Mouse (Mus musculus): ENCODE data around the gene Slain2. TPM values are rescaled to one million over a fixed set of nuclear protein-coding genes. Genes with fewer than 3 reads are reported as not detected.
"Not testable (repeated sequence)": the region's sequence is repeated elsewhere in the genome, so short reads cannot be mapped to it uniquely, and the experiment has no call there.

The Slain2 gene
- polyA plus RNA-seq, 1 experiment = 48.4 TPM

GRCm38 (mm10) chr5:72933026-72933675 is 19.0 kb downstream of the Slain2 start:
- Histone ChIP-seq H3K9ac (ENCODE audit: low read depth, poor library complexity, severe bottlenecking) (no peak overlapping the region), H3K27me3 (ENCODE audit: control insufficient read depth, insufficient read depth, low read length, poor library complexity, severe bottlenecking) (no peaks in the 10 kb centered on the region), H3K4me3 (ENCODE audit: low read depth, low read length) (peak overlapping the region; percentile 3; the same call in 1 of the 2 replicates), H3K27ac (ENCODE audit: insufficient read depth, low read length) (no peak overlapping the region), H3K36me3 (ENCODE audit: control insufficient read depth, insufficient read depth, low read length, poor library complexity, severe bottlenecking) (no peaks in the 10 kb centered on the region), H3K4me1 (ENCODE audit: control insufficient read depth, insufficient read depth, low read length) (no peaks in the 10 kb centered on the region), H3K9me3 (replicated peaks; ENCODE audit: control insufficient read depth, insufficient read depth, low read length, poor library complexity, severe bottlenecking) (no peaks in the 10 kb centered on the region)
- TF ChIP-seq EP300 (IDR thresholded peaks at IDR 0.05; ENCODE audit: insufficient read depth, low read depth, low read length) (no peak), CTCF (IDR thresholded peaks at IDR 0.05; ENCODE audit: low read depth, low read length) (no peak), POLR2A (IDR thresholded peaks at IDR 0.05; ENCODE audit: insufficient read depth, low read length) (no peak)

DNA sequence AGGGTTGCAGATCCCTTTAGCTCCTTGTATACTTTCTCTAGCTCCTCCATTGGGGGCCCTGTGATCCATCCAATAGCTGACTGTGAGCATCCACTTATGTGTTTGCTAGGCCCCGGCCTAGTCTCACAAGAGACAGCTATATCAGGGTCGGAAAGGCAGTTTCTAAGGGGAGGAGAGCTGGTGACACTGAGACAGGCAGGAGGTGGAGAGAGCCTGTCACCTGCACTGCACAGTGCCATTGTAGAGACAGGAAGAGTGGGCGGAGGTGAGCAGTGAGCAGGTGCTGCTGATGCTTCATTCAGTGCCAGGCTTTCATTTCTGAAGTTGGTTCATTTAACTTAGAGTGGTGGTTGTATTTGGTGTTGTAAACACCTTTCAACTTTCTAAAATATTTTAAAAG is 24.3 kb downstream of the Slain2 start:
- H3K36me3 ChIP-seq (ENCODE audit: control insufficient read depth, insufficient read depth, low read length, poor library complexity, severe bottlenecking); H3K9ac ChIP-seq (ENCODE audit: low read depth, poor library complexity, severe bottlenecking); H3K9me3 ChIP-seq (replicated peaks; ENCODE audit: control insufficient read depth, insufficient read depth, low read length, poor library complexity, severe bottlenecking); H3K27ac ChIP-seq (ENCODE audit: insufficient read depth, low read length); H3K27me3 ChIP-seq (ENCODE audit: control insufficient read depth, insufficient read depth, low read length, poor library complexity, severe bottlenecking); H3K4me3 ChIP-seq (ENCODE audit: low read depth, low read length); H3K4me1 ChIP-seq (ENCODE audit: control insufficient read depth, insufficient read depth, low read length): not testable (repeated sequence)

DNA sequence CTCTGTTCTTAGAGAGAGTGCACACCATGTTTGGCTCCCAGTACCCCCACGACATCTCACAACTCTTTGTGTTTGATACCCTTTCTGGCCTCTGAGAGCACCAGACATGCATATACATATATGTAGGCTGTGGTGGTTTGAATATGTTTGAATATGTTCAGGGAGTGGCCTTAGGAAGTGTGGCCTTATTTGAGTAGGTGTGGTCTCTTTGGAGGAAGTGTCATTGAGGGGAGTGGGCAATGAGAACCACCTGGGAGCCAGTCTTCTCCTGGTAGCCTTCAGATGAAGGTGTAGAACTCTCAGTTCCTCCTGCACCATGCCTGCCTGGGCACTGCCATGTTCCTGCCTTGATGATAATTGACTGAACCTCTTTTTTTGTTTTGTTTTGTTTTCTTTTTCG is 25.2 kb downstream of the Slain2 start:
- Histone ChIP-seq H3K27me3 (ENCODE audit: control insufficient read depth, insufficient read depth, low read length, poor library complexity, severe bottlenecking) (no peaks in the 10 kb centered on the region), H3K4me1 (ENCODE audit: control insufficient read depth, insufficient read depth, low read length) (no peaks in the 10 kb centered on the region), H3K4me3 (ENCODE audit: low read depth, low read length) (no peak overlapping the region), H3K9me3 (replicated peaks; ENCODE audit: control insufficient read depth, insufficient read depth, low read length, poor library complexity, severe bottlenecking) (no peaks in the 10 kb centered on the region), H3K9ac (ENCODE audit: low read depth, poor library complexity, severe bottlenecking) (no peak overlapping the region), H3K27ac (ENCODE audit: insufficient read depth, low read length) (no peak overlapping the region), H3K36me3 (ENCODE audit: control insufficient read depth, insufficient read depth, low read length, poor library complexity, severe bottlenecking) (no peaks in the 10 kb centered on the region)
- TF ChIP-seq EP300 (IDR thresholded peaks at IDR 0.05; ENCODE audit: insufficient read depth, low read depth, low read length) (no peak), POLR2A (IDR thresholded peaks at IDR 0.05; ENCODE audit: insufficient read depth, low read length) (no peak), CTCF (IDR thresholded peaks at IDR 0.05; ENCODE audit: low read depth, low read length) (no peak)

DNA sequence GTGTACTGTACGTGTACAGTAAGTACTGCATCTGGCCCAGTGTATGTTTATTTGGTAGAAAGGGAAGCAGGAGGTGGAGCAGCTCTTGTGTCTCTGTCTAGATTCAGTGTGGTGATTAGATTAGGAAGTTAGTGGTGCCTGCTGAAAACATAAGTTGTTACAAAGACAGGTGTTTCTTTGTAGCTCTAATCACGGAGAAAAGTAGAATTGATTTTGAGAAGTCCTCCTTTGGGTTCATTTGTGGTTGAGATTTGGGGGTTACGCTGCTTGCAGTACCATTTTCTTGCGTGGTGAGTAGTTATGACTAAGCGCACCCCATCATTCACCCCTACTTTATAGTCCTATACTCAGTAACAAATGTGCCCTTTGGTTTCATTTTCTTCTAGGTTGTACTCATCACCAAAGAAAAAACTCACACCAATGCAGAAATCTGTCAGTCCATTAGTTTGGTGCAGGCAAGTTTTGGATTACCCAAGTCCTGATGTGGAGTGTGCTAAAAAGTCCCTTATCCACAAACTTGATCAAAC is 26.9 kb downstream of the Slain2 start:
- Histone ChIP-seq H3K36me3 (ENCODE audit: control insufficient read depth, insufficient read depth, low read length, poor library complexity, severe bottlenecking) (no peaks in the 10 kb centered on the region), H3K27me3 (ENCODE audit: control insufficient read depth, insufficient read depth, low read length, poor library complexity, severe bottlenecking) (no peaks in the 10 kb centered on the region), H3K27ac (ENCODE audit: insufficient read depth, low read length) (no peak overlapping the region), H3K9me3 (replicated peaks; ENCODE audit: control insufficient read depth, insufficient read depth, low read length, poor library complexity, severe bottlenecking) (no peaks in the 10 kb centered on the region), H3K4me1 (ENCODE audit: control insufficient read depth, insufficient read depth, low read length) (no peaks in the 10 kb centered on the region), H3K9ac (ENCODE audit: low read depth, poor library complexity, severe bottlenecking) (no peak overlapping the region), H3K4me3 (ENCODE audit: low read depth, low read length) (no peak overlapping the region)
- TF ChIP-seq EP300 (IDR thresholded peaks at IDR 0.05; ENCODE audit: insufficient read depth, low read depth, low read length) (no peak), CTCF (IDR thresholded peaks at IDR 0.05; ENCODE audit: low read depth, low read length) (no peak), POLR2A (IDR thresholded peaks at IDR 0.05; ENCODE audit: insufficient read depth, low read length) (no peak)

DNA sequence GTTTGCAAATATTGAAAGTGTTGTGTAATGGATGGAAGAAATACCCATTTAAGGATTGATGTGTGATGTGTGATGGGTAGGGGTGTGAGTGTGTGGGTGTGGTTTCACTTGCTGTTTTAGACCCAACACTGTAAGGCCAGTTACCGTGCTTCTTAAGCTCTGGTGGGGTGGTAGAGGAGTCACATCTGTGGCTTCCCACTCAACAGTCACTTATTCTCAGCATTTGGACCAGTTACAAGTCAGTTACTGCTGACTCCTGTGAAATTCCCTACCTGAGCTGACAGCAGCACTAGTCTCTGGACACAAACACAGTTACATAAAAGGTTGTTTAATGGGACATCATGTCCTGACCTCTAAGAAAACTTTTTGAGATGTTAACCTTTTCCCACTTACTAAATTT is 34.0 kb downstream of the Slain2 start:
- H3K4me3 ChIP-seq (ENCODE audit: low read depth, low read length) = no peak overlapping the region
- H3K9me3 ChIP-seq (replicated peaks; ENCODE audit: control insufficient read depth, insufficient read depth, low read length, poor library complexity, severe bottlenecking) = no peaks in the 10 kb centered on the region
- H3K4me1 ChIP-seq (ENCODE audit: control insufficient read depth, insufficient read depth, low read length) = no peaks in the 10 kb centered on the region
- H3K9ac ChIP-seq (ENCODE audit: low read depth, poor library complexity, severe bottlenecking) = no peak overlapping the region
- H3K27me3 ChIP-seq (ENCODE audit: control insufficient read depth, insufficient read depth, low read length, poor library complexity, severe bottlenecking) = no peaks in the 10 kb centered on the region
- TF ChIP-seq EP300 (IDR thresholded peaks at IDR 0.05; ENCODE audit: insufficient read depth, low read depth, low read length) = no peak
- TF ChIP-seq POLR2A (IDR thresholded peaks at IDR 0.05; ENCODE audit: insufficient read depth, low read length) = no peak
- TF ChIP-seq CTCF (IDR thresholded peaks at IDR 0.05; ENCODE audit: low read depth, low read length) = no peak
- 0 out of 2 replicates have a peak, but pooled peaks cover 2% of the 10 kb centered on the region for H3K36me3 ChIP-seq (ENCODE audit: control insufficient read depth, insufficient read depth, low read length, poor library complexity, severe bottlenecking)
- no peak overlapping the region for H3K27ac ChIP-seq (ENCODE audit: insufficient read depth, low read length)

DNA sequence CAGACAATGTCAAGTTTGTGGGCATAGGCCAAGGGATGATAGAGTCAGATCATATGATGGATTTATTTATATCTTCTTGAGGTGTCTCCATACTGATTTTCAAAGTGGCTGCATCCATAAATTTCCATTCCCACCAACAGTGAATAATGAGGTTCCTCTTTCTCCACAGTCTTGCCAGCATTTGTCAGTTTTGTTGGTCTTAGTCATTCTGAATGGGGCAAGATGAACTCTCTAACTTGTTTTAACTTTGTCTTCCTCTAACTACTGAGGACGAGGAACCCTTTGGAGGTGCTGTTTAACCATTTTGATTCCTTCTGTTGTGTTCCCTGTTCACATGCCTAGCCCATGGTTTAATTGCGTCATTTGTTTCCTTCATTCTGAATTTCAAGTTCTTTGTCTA is 36.1 kb downstream of the Slain2 start:
- Histone ChIP-seq H3K4me3 (ENCODE audit: low read depth, low read length) (no peak overlapping the region), H3K27ac (ENCODE audit: insufficient read depth, low read length) (no peak overlapping the region), H3K36me3 (ENCODE audit: control insufficient read depth, insufficient read depth, low read length, poor library complexity, severe bottlenecking) (0 out of 2 replicates have a peak, but pooled peaks cover 2% of the 10 kb centered on the region), H3K4me1 (ENCODE audit: control insufficient read depth, insufficient read depth, low read length) (no peaks in the 10 kb centered on the region), H3K9ac (ENCODE audit: low read depth, poor library complexity, severe bottlenecking) (no peak overlapping the region), H3K9me3 (replicated peaks; ENCODE audit: control insufficient read depth, insufficient read depth, low read length, poor library complexity, severe bottlenecking) (no peaks in the 10 kb centered on the region), H3K27me3 (ENCODE audit: control insufficient read depth, insufficient read depth, low read length, poor library complexity, severe bottlenecking) (no peaks in the 10 kb centered on the region)
- TF ChIP-seq EP300 (IDR thresholded peaks at IDR 0.05; ENCODE audit: insufficient read depth, low read depth, low read length) = no peak
- TF ChIP-seq CTCF (IDR thresholded peaks at IDR 0.05; ENCODE audit: low read depth, low read length) = no peak
- no peak for TF ChIP-seq POLR2A (IDR thresholded peaks at IDR 0.05; ENCODE audit: insufficient read depth, low read length)
